12 mouse cellular contexts compared by ENCODE assay signal in genomic region chr2:27175696-27176267, GRCm38 (mm10). TPM values are rescaled to one million over a fixed set of nuclear protein-coding genes. Genes with fewer than 3 reads are reported as not detected.
DNase-seq lines count a peak whose midpoint lies in the region; ATAC-seq lines count a peak whose summit lies in the region.
"Had no signal": no experiment of that assay in that cellular context is flagged by ENCODE, and none has a peak within 500 bp of the region (broad histone marks: within the 10 kb centered on the region; RNA-seq: fewer than 3 reads in every experiment).

No protein-coding gene starts in this region.

- intact Hi-C loops in heart, postnatal 25 days (cut with DNase I) = loop anchor here (5.0 kb wide), 1 partner anchor 48 kb away; no protein-coding TSS in a partner anchor

- no peak overlapping the region for H3K4me2 ChIP-seq in heart, embryonic 13.5 days

- no peaks in the 10 kb centered on the region for H3K9me3 ChIP-seq in heart, embryonic 13.5 days
- no peaks in the 10 kb centered on the region for H3K9me3 ChIP-seq in limb, embryonic 10.5 days (replicated peaks)
- H3K9me3 ChIP-seq: G1E had no signal

- peaks cover 10% of the 10 kb centered on the region for H3K27me3 ChIP-seq in heart, embryonic 13.5 days (replicated peaks)
- H3K27me3 ChIP-seq in limb, embryonic 10.5 days (ENCODE audit: low read depth, poor library complexity, severe bottlenecking) = no peaks in the 10 kb centered on the region

- no peaks in the 10 kb centered on the region for H3K36me3 ChIP-seq in heart, embryonic 13.5 days
- no peaks in the 10 kb centered on the region for H3K36me3 ChIP-seq in limb, embryonic 10.5 days
- H3K36me3 ChIP-seq: G1E had no signal

- 56% methylated on average over 10 of the region's 10 CpGs for WGBS in heart, embryonic 13.5 days
- WGBS in limb, embryonic 10.5 days = 74% methylated on average over 10 of the region's 10 CpGs

- H3K9ac ChIP-seq in heart, embryonic 13.5 days = 0 out of 2 replicates have a peak overlapping the region, but pooled peaks have one; percentile 4

- peaks cover 53% of the 10 kb centered on the region for H3K4me1 ChIP-seq in heart, embryonic 13.5 days
- peaks cover 30% of the 10 kb centered on the region for H3K4me1 ChIP-seq in limb, embryonic 10.5 days

- no peak overlapping the region for H3K4me3 ChIP-seq in heart, embryonic 13.5 days
- H3K4me3 ChIP-seq in limb, embryonic 10.5 days = no peak overlapping the region

- H3K27ac ChIP-seq in heart, embryonic 13.5 days (replicated peaks) = peak overlapping the region; percentile 34; the same call in 1 of the 2 replicates
- H3K27ac ChIP-seq in limb, embryonic 10.5 days = peak overlapping the region; percentile 51; the same call in 1 of the 2 replicates
- H3K27ac ChIP-seq: stomach, postnatal 0 days had no signal

- no peak for ATAC-seq in heart, embryonic 13.5 days (ENCODE audit: extremely low read depth, insufficient number of reproducible peaks, low FRiP score, low TSS enrichment)
- ATAC-seq in frontal cortex, adult (ENCODE audit: low TSS enrichment) = no peak
- ATAC-seq: inflammation-experienced regulatory T-cells, adult 6 months had no signal

- no peak for DNase-seq in heart, postnatal 25 days (ENCODE audit: low spot score)
- peak; percentile 32 for DNase-seq in urinary bladder, postnatal 14 days (ENCODE audit: low spot score)
- no peak for DNase-seq in urinary bladder, adult 2 months (ENCODE audit: low spot score)
- no peak for DNase-seq in limb, embryonic 10.5 days (ENCODE audit: low spot score)
- peak; percentile 58 for DNase-seq in thymus, postnatal 4 days
- DNase-seq in B cell, adult 2 months = no peak

RNA-seq across cellular contexts. Expression of gene Dbh, which starts 10.7 kb away (rescaled TPM):
- polyA plus RNA-seq in heart, embryonic 13.5 days (2015; fragmentation: Nextera tagmentation; extraction: Ambion mirVana) = 0.55 and 0.88 TPM in 2 replicates
- total RNA-seq in heart, postnatal 25 days (2021) = 1 to 10 TPM; 2.1 to 2.7 TPM
- polyA plus RNA-seq in urinary bladder, adult 2 months (2012; rRNA removed) = 0.38 and 0.44 TPM in 2 replicates
- polyA plus RNA-seq in limb, embryonic 10.5 days (2016; fragmentation: Nextera tagmentation; extraction: Ambion mirVana) = not detected in 2 replicates
- total RNA-seq: megakaryocyte-erythroid progenitor cell, adult 5-6 weeks had no signal
- polyA plus RNA-seq: G1E had no signal

RNA-seq across cellular contexts. Expression of gene Fam163b, which starts 33.5 kb away (rescaled TPM):
- polyA plus RNA-seq in heart, embryonic 13.5 days (2015; fragmentation: Nextera tagmentation; extraction: Ambion mirVana) = 0.24 and 0.53 TPM in 2 replicates
- under 1 TPM; 0.34 to 0.48 TPM for total RNA-seq in heart, postnatal 25 days (2021)
- 0.09 and 0.11 TPM in 2 replicates for polyA plus RNA-seq in urinary bladder, adult 2 months (2012; rRNA removed)
- polyA plus RNA-seq in limb, embryonic 10.5 days (2016; fragmentation: Nextera tagmentation; extraction: Ambion mirVana) = 0.48 and 0.79 TPM in 2 replicates
- total RNA-seq: megakaryocyte-erythroid progenitor cell, adult 5-6 weeks had no signal
- polyA plus RNA-seq: G1E; inflammation-experienced regulatory T-cells, adult 6 months had no signal

Comparison
In these comparisons a context has a peak if more than half of its experiments do, and no peak if none do; other contexts are left out.
1. DNase-seq: peak in urinary bladder, postnatal 14 days (single experiment) and thymus, postnatal 4 days (single experiment); none in heart, postnatal 25 days (single experiment), urinary bladder, adult 2 months (single experiment), limb, embryonic 10.5 days (single experiment) and B cell, adult 2 months (0 of 2).